Mouse (Mus musculus) Patski (cell line): ENCODE measurements at regions not wholly inside any gene's neighbourhood (a gene's known extent, or its start where the extent isn't known, plus 50 kb on each side); places are given as distances from the start of the nearest gene placed in this dataset.
A peak's percentile ranks its signal among the peaks of the same experiment; 100 is the strongest.
"Not testable (repeated sequence)": the region's sequence is repeated elsewhere in the genome, so short reads cannot be mapped to it uniquely, and the experiment has no call there.

Experiments
- ATAC-seq: fragments of 100-300 bp; one replicate; pipeline ENCODE4 v1.8.0; 2021
- CTCF ChIA-PET: fragments of 350-600 bp; sonication (Branson Sonifier 250); formaldehyde crosslinking; loops from one replicate; lab custom pipeline; 2022; ENCODE audit warnings: inconsistent platforms; lab: Charles Lee
- POLR2A ChIA-PET: fragments of 350-600 bp; sonication (Branson Sonifier 250); formaldehyde crosslinking; loops from one replicate; lab custom pipeline; 2022; ENCODE audit warnings: antibody characterized with exemption, inconsistent platforms; lab: Charles Lee
- DNase-seq: peaks from one replicate; pipeline ENCODE4 v3.0.0-alpha.2; 2011; ENCODE audit warnings: low read depth, low spot score
- H3K27me3 ChIP-seq: fragments of 371-371 bp; one replicate; pipeline ENCODE4 v1.5.1; 2021
- CTCF ChIP-seq: fragments of 100-300 bp; IDR thresholded peaks from one replicate; pipeline ENCODE4 v1.5.1; 2021
- in situ Hi-C: fragments of 300-500 bp; cut with MboI; formaldehyde crosslinking; loops from 3 replicates; pipeline ENCODE4 v1.11.1; 2018; ENCODE audit warnings: low pct_unique_long_range_greater_than_20kb, mixed read lengths

- ChIA-PET CTCF (no interaction called here), POLR2A (no interaction called here)
- H3K27me3 ChIP-seq: peaks cover 4% of the 10 kb centered on the region
- in situ Hi-C loops: no loop called here
- no peak for TF ChIP-seq CTCF
- ATAC-seq (no peak), DNase-seq (no peak)
Observed at GRCm38 (mm10) chr1:165018236-165018635, 82.9 kb upstream of the Xcl1 start.

- no peak for DNase-seq
- no peak for ATAC-seq
- no peak for TF ChIP-seq CTCF
- in situ Hi-C loops: no loop called here
- H3K27me3 ChIP-seq: peaks cover 4% of the 10 kb centered on the region
- CTCF ChIA-PET: no interaction called here
- POLR2A ChIA-PET: no interaction called here
Observed at GRCm38 (mm10) chr1:165017793-165018192, 82.5 kb upstream of the Xcl1 start.

DNA sequence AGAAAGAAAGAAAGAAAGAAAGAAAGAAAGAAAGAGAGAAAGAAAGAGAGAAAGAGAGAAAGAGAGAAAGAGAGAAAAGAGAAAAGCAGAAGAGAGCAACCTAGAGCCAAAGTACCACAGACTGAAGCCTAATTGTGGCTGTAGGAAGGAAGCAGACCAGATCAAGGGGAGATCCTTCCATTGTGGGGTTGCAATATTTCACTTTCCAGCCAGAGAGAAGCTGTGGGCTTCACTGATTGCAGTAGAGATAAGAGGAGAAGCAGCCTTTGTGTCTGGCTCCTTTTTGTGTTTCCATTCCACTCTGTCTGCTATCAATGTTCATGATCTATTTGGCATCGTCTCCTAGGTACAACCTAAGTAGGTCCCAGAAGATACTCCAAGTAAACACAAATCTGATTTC lies 79.0 kb upstream of the Xcl1 start:
- CTCF ChIA-PET: no interaction called here
- DNase-seq: no peak

DNA sequence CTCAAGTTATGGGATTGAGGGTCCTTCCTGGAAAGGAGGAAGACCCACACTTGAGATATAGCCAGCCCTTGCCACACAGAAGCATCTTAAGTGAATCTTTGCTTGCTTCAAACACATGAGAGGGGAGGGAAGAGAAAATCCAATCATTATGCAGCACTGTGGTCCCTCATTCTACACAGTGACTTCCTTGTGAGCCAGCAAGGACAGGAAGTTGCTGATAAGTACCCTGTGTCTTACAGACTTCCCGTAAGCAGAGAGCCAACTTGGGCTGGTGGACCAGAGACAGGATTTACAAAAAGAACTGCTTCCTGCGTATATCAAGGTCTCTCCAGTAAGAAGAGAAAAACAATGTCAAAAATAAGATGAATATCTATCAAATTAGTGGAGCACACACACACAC lies 78.1 kb upstream of the Xcl1 start:
- in situ Hi-C loops: no loop called here
- ATAC-seq (no peak), DNase-seq (no peak)
- POLR2A ChIA-PET: no interaction called here
- CTCF ChIA-PET: no interaction called here
- TF ChIP-seq CTCF: no peak
- H3K27me3 ChIP-seq: peaks cover 14% of the 10 kb centered on the region

More for the DNA sequence above, 79.0 kb upstream of the Xcl1 start:
- ATAC-seq: no peak
- peaks cover 14% of the 10 kb centered on the region for H3K27me3 ChIP-seq
- POLR2A ChIA-PET: no interaction called here
- in situ Hi-C loops: no loop called here
- TF ChIP-seq CTCF: no peak

GRCm38 (mm10) chr1:165012376-165012775 lies 77.0 kb upstream of the Xcl1 start:
- DNase-seq (no peak), ATAC-seq (no peak)
- peaks cover 14% of the 10 kb centered on the region for H3K27me3 ChIP-seq
- no peak for TF ChIP-seq CTCF
- CTCF ChIA-PET: interaction anchor here (1.0 kb wide), 1 partner anchor 97 kb away, joined by 3 read pairs; no protein-coding TSS in a partner anchor
- in situ Hi-C loops: no loop called here
- POLR2A ChIA-PET: no interaction called here

DNA sequence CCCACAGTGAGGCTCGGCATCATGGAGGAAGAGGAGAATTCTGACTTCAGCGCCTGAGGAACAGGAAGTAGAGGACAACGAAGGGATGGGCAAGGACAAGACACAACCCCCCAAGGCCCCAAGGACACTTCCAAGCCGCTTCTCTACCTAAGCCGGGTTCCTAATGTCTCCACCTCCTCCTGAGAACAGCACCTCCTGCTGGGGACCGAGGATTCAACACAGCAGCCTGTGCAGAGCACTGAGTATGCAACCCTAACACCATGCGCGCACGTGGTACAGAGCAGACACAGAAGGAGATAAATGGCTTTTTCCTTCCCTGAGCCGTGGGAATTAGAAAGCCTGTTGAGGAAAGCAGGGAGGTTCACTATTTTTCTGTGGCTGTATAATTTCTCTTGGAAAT lies 64.2 kb upstream of the Xcl1 start:
- no peak for DNase-seq
- peak; percentile 40 for TF ChIP-seq CTCF
- no peaks in the 10 kb centered on the region for H3K27me3 ChIP-seq
- ATAC-seq: no peak
- POLR2A ChIA-PET: no interaction called here
- in situ Hi-C loops: no loop called here
- CTCF ChIA-PET: no interaction called here

DNA sequence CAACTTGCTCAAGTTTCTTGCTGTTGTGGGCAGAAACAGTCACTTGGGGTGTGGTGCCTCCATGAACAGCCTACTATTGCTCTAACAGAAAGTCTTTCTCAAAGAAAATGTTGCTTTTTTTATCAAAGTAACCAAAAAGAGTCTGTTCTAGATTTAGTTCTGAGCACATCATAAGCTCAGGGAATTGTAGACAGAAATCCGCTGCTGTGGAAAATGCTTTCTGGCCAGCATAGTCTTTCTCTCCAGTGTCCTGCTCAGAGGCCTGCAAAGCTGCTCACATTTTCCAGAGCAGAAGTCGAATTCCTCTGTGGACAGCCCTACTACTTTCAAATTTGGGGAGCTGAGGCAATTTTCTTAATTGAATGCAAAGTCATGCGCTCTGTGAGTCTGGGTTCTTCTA lies 63.3 kb upstream of the Xcl1 start:
- CTCF ChIA-PET: no interaction called here
- ATAC-seq: no peak
- no peak for DNase-seq
- POLR2A ChIA-PET: no interaction called here
- in situ Hi-C loops: no loop called here
- H3K27me3 ChIP-seq: no peaks in the 10 kb centered on the region
- TF ChIP-seq CTCF: no peak

DNA sequence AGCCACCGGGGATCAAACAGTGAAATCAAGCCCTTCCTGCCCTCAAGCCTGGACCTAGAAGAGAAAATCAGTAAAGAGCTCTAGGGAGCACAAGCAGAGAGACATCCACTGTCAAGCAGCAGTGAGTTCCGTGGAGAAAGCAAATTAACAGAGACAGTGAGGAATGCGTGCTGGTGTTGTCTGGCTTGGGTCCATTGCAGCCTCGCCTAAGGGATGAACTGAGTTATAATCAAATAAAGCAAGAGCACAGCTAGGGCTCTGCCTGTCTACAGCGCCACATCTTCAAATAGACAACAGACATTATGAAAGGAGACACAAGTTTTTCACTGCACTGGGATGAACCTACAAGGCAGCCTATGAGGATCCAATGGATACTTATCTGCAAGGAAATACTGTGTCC lies 62.3 kb upstream of the Xcl1 start:
- in situ Hi-C loops: no loop called here
- DNase-seq (no peak), ATAC-seq (no peak)
- POLR2A ChIA-PET: no interaction called here
- H3K27me3 ChIP-seq: no peaks in the 10 kb centered on the region
- CTCF ChIA-PET: no interaction called here
- no peak for TF ChIP-seq CTCF

DNA sequence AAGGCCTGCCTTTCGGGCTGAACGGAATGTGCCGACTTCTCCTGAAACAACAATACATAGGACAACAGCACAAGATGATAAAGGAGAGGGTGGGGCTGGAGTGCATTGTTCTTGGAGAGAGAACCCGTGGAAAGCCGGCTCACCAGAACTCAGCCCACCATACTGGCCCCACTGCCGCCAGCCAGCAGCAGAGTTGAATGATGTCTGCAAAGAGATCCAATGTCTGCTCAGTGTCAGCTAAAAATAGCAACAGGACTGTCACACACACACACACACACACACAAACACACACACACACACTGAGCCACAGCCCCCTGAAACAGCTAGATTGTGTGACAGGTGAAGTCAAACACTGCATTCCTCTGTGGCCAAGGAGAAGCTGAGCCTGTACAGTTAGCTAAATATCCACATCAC lies 58.9 kb upstream of the Xcl1 start:
- no peak for DNase-seq
- H3K27me3 ChIP-seq: no peaks in the 10 kb centered on the region
- in situ Hi-C loops: no loop called here
- TF ChIP-seq CTCF: no peak
- POLR2A ChIA-PET: no interaction called here
- ATAC-seq: no peak
- CTCF ChIA-PET: no interaction called here

DNA sequence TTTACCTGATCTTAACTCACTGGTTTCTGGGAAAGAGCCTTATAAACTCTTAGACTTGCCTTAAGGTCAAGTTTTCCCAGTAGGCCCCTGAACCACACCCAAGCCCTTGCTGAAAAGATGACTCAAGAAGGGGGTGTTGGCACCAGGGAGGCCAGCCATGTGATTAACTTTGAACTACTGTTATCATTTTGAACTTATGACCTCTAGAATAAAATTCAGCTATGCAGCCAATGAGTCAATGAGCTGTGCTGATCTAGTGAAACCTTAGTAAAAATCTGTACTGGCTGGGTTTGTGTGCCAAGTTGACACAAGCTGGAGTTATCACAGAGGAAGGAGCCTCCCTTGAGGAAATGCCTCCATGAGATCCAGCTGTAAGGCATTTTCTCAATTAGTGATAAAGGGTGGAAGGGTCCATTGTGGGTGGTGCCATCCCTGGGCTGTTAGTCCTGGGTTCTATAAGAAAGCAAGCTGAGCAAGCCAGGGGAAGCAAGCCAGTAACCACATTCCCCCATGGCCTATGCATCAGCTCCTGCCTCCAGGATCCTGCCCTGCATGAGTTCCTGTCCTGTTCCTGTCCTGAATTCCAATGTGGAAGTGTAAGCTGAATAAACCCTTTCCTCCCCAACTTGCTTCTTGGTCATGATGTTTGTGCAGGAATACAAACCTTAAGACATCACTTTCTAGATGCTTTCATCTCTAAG lies 58.0 kb upstream of the Xcl1 start:
- H3K27me3 ChIP-seq, CTCF ChIA-PET, POLR2A ChIA-PET, DNase-seq, ATAC-seq, in situ Hi-C loops: not testable (repeated sequence)

DNA sequence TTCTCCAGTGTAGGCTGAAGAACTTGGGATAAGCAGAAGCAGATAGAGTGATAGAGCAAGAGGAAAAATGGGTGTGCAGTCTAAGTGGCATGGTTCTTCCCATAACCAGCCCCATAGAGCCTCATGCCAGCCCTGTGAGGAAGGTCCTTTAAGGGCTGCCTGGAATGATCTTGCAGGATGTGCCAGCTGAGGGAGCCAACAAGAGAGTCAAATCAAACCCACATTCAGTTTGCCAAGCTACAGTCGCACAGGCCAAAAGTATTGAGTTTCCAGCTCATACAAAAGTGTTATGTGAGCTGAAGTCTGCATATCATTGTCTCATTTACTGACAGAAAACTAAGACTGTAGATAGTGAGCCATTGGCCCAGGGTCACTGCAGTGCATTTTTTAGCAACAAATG lies 53.7 kb upstream of the Xcl1 start:
- TF ChIP-seq CTCF: no peak

GRCm38 (mm10) chr1:164988191-164988590 lies 52.9 kb upstream of the Xcl1 start:
- in situ Hi-C loops: no loop called here
- H3K27me3 ChIP-seq: no peaks in the 10 kb centered on the region
- CTCF ChIA-PET: no interaction called here
- no peak for DNase-seq
- ATAC-seq: no peak
- no peak for TF ChIP-seq CTCF
- POLR2A ChIA-PET: interaction anchor here (0.6 kb wide), 1 partner anchor 55 kb away, joined by 3 read pairs; no protein-coding TSS in a partner anchor

More for the DNA sequence above, 53.7 kb upstream of the Xcl1 start:
- in situ Hi-C loops: no loop called here
- no peak for DNase-seq
- ChIA-PET POLR2A (no interaction called here), CTCF (no interaction called here)
- ATAC-seq: no peak
- no peaks in the 10 kb centered on the region for H3K27me3 ChIP-seq

- DNase-seq, H3K27me3 ChIP-seq, in situ Hi-C loops, ATAC-seq, CTCF ChIA-PET, POLR2A ChIA-PET: not testable (repeated sequence)
Observed at GRCm38 (mm10) chr1:164985521-164985920, 50.2 kb upstream of the Xcl1 start.
